Mouse (Mus musculus): ENCODE results near the gene Cyp4a29. TPM values are rescaled to one million over a fixed set of nuclear protein-coding genes. Genes with fewer than 3 reads are reported as not detected.
"Not testable (repeated sequence)": the region's sequence is repeated elsewhere in the genome, so short reads cannot be mapped to it uniquely, and the experiment has no call there.

Cyp4a29 gene
- polyA plus RNA-seq, 1 experiment from 2014 or later, result 0.11 TPM

DNA sequence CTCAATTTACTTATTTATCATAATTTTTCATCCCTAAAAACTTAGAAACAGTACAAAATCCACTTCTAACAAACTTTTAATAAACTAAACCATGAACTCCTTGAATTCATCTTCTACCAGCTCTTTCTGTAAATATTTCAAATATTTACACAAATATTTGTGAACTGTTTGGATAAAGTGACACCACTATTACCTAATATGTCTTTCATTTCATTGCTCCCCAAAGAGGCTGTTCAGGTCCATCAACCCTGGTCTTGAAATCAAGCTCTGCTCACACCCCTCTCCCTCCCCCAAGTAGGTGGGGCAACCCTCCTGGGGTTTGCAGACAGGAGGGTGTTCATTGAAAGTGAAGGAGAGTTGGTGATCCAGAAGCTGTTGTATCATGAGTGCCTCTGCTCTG, 56.9 kb downstream of the Cyp4a29 start, which contains the start of gene Cyp4a12a:
Gene Cyp4a12a (plus strand): TSS at position 301 of the 400 bp plus-strand sequence.
- not testable (repeated sequence) for ATAC-seq (ENCODE audit: low read depth); H3K4me2 ChIP-seq (ENCODE audit: low read depth, low read length); H3K27me3 ChIP-seq (replicated peaks; ENCODE audit: control insufficient read depth, insufficient read depth, low read length); H3K9ac ChIP-seq (ENCODE audit: low read depth, low read length); H3K36me3 ChIP-seq (ENCODE audit: control insufficient read depth, insufficient read depth, low read length); H3K9me3 ChIP-seq (ENCODE audit: control insufficient read depth, low read length); H3K4me3 ChIP-seq (ENCODE audit: low read depth, low read length); DNase-seq (ENCODE audit: low spot score); H3K4me1 ChIP-seq (ENCODE audit: control insufficient read depth, insufficient read depth, low read length); H3K27ac ChIP-seq (replicated peaks; ENCODE audit: low read depth, low read length)

Other genes starting within 250 kb of the Cyp4a29 start
- gene Stil, start 241.9 kb upstream of the Cyp4a29 start, polyA plus RNA-seq (2014; fragmentation: Nextera tagmentation; extraction: Ambion mirVana), result 11.8 and 14.1 TPM in 2 replicates
- gene Tal1, start 185.7 kb upstream of the Cyp4a29 start, polyA plus RNA-seq (2014; fragmentation: Nextera tagmentation; extraction: Ambion mirVana), result 1.3 and 1.6 TPM in 2 replicates
- gene Pdzk1ip1, start 153.4 kb upstream of the Cyp4a29 start, polyA plus RNA-seq (2014; fragmentation: Nextera tagmentation; extraction: Ambion mirVana), result 7.7 and 18.5 TPM in 2 replicates
- gene Cyp4x1, start 107.8 kb upstream of the Cyp4a29 start, polyA plus RNA-seq (2014; fragmentation: Nextera tagmentation; extraction: Ambion mirVana), result 0.48 and 0.84 TPM in 2 replicates
- gene Cyp4a12a, start 57.0 kb downstream of the Cyp4a29 start, polyA plus RNA-seq (2014; fragmentation: Nextera tagmentation; extraction: Ambion mirVana), result 0.50 and 0.81 TPM in 2 replicates
- gene Cyp4a12b, start 169.5 kb downstream of the Cyp4a29 start, polyA plus RNA-seq (2014; fragmentation: Nextera tagmentation; extraction: Ambion mirVana), result 0.39 and 1.1 TPM in 2 replicates
- not detected in 2 replicates for gene Cyp4a30b, start 210.5 kb downstream of the Cyp4a29 start, polyA plus RNA-seq (2014; fragmentation: Nextera tagmentation; extraction: Ambion mirVana)